Mouse (Mus musculus) lung, postnatal 0 days (tissue): ENCODE measurements around the gene Cnot3. TPM values are rescaled to one million over a fixed set of nuclear protein-coding genes. Genes with fewer than 3 reads are reported as not detected.
A peak's percentile ranks its signal among the peaks of the same experiment; 100 is the strongest.
"Not testable (repeated sequence)": the region's sequence is repeated elsewhere in the genome, so short reads cannot be mapped to it uniquely, and the experiment has no call there.

Source experiments
- ATAC-seq: fragments of 200-750 bp; cut with Nextera tagmentation; 2 replicates; pipeline ENCODE4 v1.8.0; 2017; ENCODE audit warnings: moderate library complexity
- DNase-seq: peaks from one replicate; pipeline ENCODE4 v3.0.0-alpha.2; 2016; ENCODE audit warnings: low spot score
- H3K27ac ChIP-seq: fragments of 300-500 bp; sonication (generic); 2 replicates; pipeline ENCODE4 v1.5.1; 2014; ENCODE audit warnings: antibody characterized with exemption, mild to moderate bottlenecking, low read length, mixed read lengths
- H3K27me3 ChIP-seq: fragments of 300-500 bp; sonication (generic); replicated peaks from 2 replicates; pipeline ENCODE4 v1.6.1; 2014; ENCODE audit warnings: low read length, mixed read lengths; ENCODE audit not compliant: insufficient read depth
- H3K36me3 ChIP-seq: fragments of 300-500 bp; sonication (generic); 2 replicates; pipeline ENCODE4 v1.6.1; 2014; ENCODE audit warnings: low read length, mixed read lengths; ENCODE audit not compliant: insufficient read depth
- H3K4me1 ChIP-seq: fragments of 300-500 bp; sonication (generic); 2 replicates; pipeline ENCODE4 v1.6.1; 2014; ENCODE audit warnings: antibody characterized with exemption, low read depth, low read length, mixed read lengths; ENCODE audit not compliant: insufficient read depth
- H3K4me2 ChIP-seq: fragments of 300-500 bp; sonication (generic); replicated peaks from 2 replicates; pipeline ENCODE4 v1.6.1; 2014; ENCODE audit warnings: low read depth, mild to moderate bottlenecking, low read length, moderate library complexity, mixed read lengths
- H3K4me3 ChIP-seq: fragments of 300-500 bp; sonication (generic); 2 replicates; pipeline ENCODE4 v1.5.1; 2014; ENCODE audit warnings: low read depth, low read length
- H3K9ac ChIP-seq: fragments of 300-500 bp; sonication (generic); replicated peaks from 2 replicates; pipeline ENCODE4 v1.6.1; 2014; ENCODE audit warnings: low read depth, mild to moderate bottlenecking
- H3K9me3 ChIP-seq: fragments of 300-500 bp; sonication (generic); 2 replicates; pipeline ENCODE4 v1.6.1; 2016; ENCODE audit warnings: low read length, mixed read lengths
- CTCF ChIP-seq: IDR thresholded peaks from 2 replicates; pipeline ENCODE4 v1.5.1; 2016; ENCODE audit warnings: antibody characterized with exemption, mild to moderate bottlenecking
- EP300 ChIP-seq: IDR thresholded peaks from 2 replicates; pipeline ENCODE4 v1.6.1; 2016; ENCODE audit warnings: antibody characterized with exemption, mild to moderate bottlenecking, control low read depth
- WGBS: fragments of 180-500 bp; shearing (Covaris S2); extraction: QIAGEN DNeasy Blood & Tissue Kit; methylation state at CpG from one replicate; pipeline ENCODE4 v1.1.7; 2014; 5-methylcytosine and 5-hydroxymethylcytosine counted together
- microRNA-seq: library from miRNA; unstranded; fragments of <30 nt; microRNA quantifications from one replicate; pipeline ENCODE4, GENCODE M21; 2016
- polyA plus RNA-seq: library from polyadenylated mRNA; unstranded; fragments of >200 nt; fragmentation: Nextera tagmentation; extraction: Ambion mirVana; gene quantifications from 2 replicates; pipeline ENCODE4 v1.2.1, GENCODE M21; 2015

Gene Cnot3
- polyA plus RNA-seq, 1 experiment from 2014 or later, result 23.9 TPM

DNA sequence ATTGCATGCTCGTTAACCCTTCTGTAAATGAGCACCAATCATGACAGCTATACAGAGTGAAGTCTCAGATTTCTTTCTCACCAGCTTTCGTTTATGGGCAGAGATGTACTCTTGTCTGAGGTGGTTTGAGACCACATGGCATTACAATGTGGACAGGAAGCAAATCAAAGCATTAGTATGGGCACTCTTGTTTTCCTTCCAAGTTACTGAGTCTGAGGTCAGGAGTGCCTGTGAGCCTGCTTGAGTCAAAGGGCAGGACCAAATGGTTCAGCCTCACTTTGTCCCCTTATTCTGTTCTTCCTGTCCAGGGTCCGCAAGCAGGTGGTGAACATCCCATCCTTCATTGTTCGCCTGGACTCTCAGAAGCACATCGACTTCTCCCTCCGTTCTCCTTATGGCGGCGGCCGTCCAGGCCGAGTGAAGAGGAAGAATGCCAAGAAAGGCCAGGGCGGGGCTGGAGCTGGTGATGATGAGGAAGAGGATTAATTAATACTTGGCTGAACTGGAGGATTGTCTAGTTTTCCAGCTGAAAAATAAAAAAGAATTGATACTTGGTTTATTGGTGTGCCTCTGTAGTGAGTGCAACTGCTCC is 61.4 kb downstream of the Cnot3 start:
- TF ChIP-seq EP300 (no peak), CTCF (no peak)
- DNase-seq (no peak), ATAC-seq (no peak)
- H3K9me3 ChIP-seq, result no peaks in the 10 kb centered on the region
- H3K36me3 ChIP-seq, result peaks cover 9% of the 10 kb centered on the region; the same call in 1 of the 2 replicates
- H3K4me2 ChIP-seq, result peak overlapping the region; percentile 88; the same call in 1 of the 2 replicates
- H3K27me3 ChIP-seq, result no peaks in the 10 kb centered on the region
- H3K27ac ChIP-seq, result no peak overlapping the region
- no peak overlapping the region for H3K9ac ChIP-seq
- 40% methylated on average over 11 of the region's 11 CpGs for WGBS
- peaks cover 13% of the 10 kb centered on the region; the same call in 1 of the 2 replicates for H3K4me1 ChIP-seq
- H3K4me3 ChIP-seq, result 0 out of 2 replicates have a peak overlapping the region, but pooled peaks have one; percentile 8

DNA sequence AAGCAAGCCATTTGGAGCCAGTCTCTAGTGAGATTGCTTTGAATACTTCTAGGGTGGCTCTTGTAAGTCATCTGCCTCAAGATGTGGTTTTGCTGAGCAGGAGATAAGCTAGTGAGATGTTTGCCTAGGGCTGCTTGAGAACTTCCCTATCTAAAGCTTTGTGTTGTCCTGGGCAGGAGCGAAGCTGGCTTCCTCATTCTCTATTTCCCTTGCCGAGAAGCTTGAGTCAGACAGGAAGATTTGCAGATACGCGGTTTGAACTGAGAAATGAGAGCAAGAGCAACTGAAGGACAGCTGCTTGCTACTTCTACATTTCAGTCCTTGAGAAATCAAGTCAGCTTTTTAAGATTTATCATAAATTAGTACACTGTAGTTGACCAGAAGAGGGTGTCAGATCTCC is 62.0 kb downstream of the Cnot3 start:
- H3K4me2 ChIP-seq, result no peak overlapping the region

DNA sequence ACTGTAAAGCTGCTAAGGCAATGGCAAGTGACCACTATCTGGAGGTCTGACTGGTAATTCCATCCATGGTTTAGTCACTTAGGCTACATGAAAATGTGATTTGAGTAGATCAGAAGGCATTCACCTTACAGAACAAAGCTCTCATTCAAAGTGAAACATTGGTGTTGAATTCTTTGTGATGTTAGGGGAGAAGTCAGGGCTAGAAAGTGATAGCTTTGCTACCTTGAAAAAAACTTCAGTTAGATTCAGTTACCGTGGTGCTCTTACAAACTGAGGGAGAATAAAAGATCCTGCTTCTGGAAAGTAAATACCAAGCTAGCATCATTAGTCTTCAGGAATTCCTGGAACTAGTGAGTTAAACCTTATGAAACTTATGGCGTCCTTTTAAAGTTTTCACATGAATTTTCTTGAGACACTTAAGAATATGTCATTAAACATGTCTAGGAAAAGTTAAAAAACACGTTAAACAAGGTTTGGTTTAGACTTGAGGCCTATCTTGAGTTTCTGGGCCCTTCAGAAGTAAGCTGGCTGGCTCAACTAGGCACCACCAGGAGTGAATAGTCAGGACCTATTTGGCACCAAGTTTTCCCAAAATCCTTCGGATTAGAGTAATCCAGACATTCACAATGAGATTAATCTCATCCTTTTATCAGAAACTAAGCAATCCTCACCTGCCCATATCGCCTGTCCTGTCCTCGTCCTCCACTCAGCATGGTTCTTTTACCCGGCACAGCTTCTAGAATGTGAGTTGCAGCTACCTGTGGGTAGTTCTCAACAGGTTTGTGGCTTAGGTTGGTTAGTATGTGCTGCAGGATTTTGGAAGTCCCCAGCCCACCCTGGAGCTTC is 62.7 kb downstream of the Cnot3 start:
- H3K27ac ChIP-seq, result no peak overlapping the region
- ATAC-seq, result no peak
- peaks cover 13% of the 10 kb centered on the region; the same call in 1 of the 2 replicates for H3K4me1 ChIP-seq
- TF ChIP-seq EP300 (no peak), CTCF (no peak)
- no peak overlapping the region for H3K4me2 ChIP-seq
- H3K9ac ChIP-seq, result no peak overlapping the region
- H3K4me3 ChIP-seq, result no peak overlapping the region
- H3K36me3 ChIP-seq, result peaks cover 9% of the 10 kb centered on the region; the same call in 1 of the 2 replicates
- H3K27me3 ChIP-seq, result no peaks in the 10 kb centered on the region
- 44% methylated on average over 7 of the region's 7 CpGs for WGBS
- DNase-seq, result no peak
- H3K9me3 ChIP-seq, result no peaks in the 10 kb centered on the region

More for the DNA sequence above, 62.0 kb downstream of the Cnot3 start:
- H3K9me3 ChIP-seq, result no peaks in the 10 kb centered on the region
- DNase-seq (peak; percentile 69), ATAC-seq (no peak)
- H3K4me3 ChIP-seq, result no peak overlapping the region
- WGBS, result 36% methylated on average over 4 of the region's 4 CpGs
- no peak overlapping the region for H3K27ac ChIP-seq
- H3K27me3 ChIP-seq, result no peaks in the 10 kb centered on the region
- no peak for TF ChIP-seq EP300
- no peak for TF ChIP-seq CTCF
- peaks cover 13% of the 10 kb centered on the region; the same call in 1 of the 2 replicates for H3K4me1 ChIP-seq
- H3K36me3 ChIP-seq, result peaks cover 9% of the 10 kb centered on the region; the same call in 1 of the 2 replicates
- H3K9ac ChIP-seq, result no peak overlapping the region

DNA sequence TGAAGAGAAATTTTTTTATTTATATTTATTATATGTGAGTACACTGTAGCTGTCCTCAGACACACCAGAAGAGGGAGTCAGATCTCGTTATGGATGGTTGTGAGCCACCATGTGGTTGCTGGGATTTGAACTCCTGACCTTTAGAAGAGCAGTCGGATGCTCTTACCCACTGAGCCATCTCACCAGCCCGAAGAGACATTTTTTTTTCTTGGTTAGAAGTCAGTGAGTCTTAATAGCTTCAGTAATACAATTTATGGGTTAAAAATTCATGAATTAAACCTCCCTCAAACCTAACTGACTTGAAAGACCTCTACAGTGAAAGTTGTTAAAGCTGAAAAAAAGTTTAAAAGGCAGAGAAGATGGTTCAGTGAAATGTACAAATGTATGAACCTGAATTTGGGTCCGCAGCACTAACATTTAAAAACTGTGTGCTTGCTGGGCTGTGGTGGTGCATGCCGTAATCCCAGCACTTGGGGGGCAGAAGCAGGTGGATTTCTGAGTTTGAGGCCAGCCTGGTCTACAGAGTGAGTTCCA is 63.4 kb downstream of the Cnot3 start:
- not testable (repeated sequence) for H3K9me3 ChIP-seq, DNase-seq, H3K27me3 ChIP-seq, H3K4me3 ChIP-seq, ATAC-seq, H3K4me2 ChIP-seq, H3K36me3 ChIP-seq, H3K27ac ChIP-seq, H3K9ac ChIP-seq
- H3K4me1 ChIP-seq, result peaks cover 11% of the 10 kb centered on the region; the same call in 1 of the 2 replicates
- WGBS, result 35% methylated on average over 5 of the region's 5 CpGs

DNA sequence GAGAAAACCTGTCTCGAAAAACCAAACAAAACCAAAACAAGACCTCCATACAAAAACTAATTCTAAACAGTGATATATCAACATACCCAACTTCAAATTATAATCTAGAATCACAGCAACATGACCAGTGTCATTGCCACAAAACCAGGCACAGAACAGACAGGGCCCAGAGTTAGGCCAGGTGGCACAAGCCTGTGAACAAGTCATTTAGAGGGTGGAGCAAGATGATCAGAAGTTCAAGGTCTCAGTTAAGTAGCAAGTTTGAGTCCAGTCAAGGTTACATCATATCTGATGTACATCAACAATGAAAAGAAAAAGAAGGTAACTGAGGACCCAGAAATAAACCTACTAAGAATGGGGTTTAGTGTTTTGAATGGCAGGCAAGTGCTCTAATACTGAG is 63.9 kb downstream of the Cnot3 start:
- H3K4me1 ChIP-seq, result peaks cover 10% of the 10 kb centered on the region; the same call in 1 of the 2 replicates
- DNase-seq (no peak), ATAC-seq (no peak)
- H3K27ac ChIP-seq, result no peak overlapping the region
- no peak for TF ChIP-seq EP300
- no peak for TF ChIP-seq CTCF
- no peak overlapping the region for H3K4me3 ChIP-seq
- no peaks in the 10 kb centered on the region for H3K9me3 ChIP-seq
- no peak overlapping the region for H3K9ac ChIP-seq
- no peak overlapping the region for H3K4me2 ChIP-seq
- H3K36me3 ChIP-seq, result peaks cover 9% of the 10 kb centered on the region; the same call in 1 of the 2 replicates
- no peaks in the 10 kb centered on the region for H3K27me3 ChIP-seq
- WGBS, result 53% methylated on average over 1 of the region's 1 CpGs

Small RNA genes within 50 kb of the gene (microRNA-seq; reads per million reads assigned to microRNA genes)
- 1.5 reads per million for gene Mir3572

Other genes with a start within 250 kb of the Cnot3 start
- not detected in 2 replicates for gene Cacng6, start 221.1 kb upstream of the Cnot3 start, polyA plus RNA-seq
- gene Tarm1, start 142.6 kb upstream of the Cnot3 start, polyA plus RNA-seq, result 0.10 and 0.36 TPM in 2 replicates
- 0.11 and 0.14 TPM in 2 replicates for gene Oscar, start 29.1 kb upstream of the Cnot3 start, polyA plus RNA-seq
- 443 and 505 TPM in 2 replicates for gene Ndufa3, start 27.9 kb upstream of the Cnot3 start, polyA plus RNA-seq
- gene Tfpt, start 15.3 kb upstream of the Cnot3 start, polyA plus RNA-seq, result 16.3 and 16.7 TPM in 2 replicates
- 36.6 and 39.0 TPM in 2 replicates for gene Prpf31, start 15.3 kb upstream of the Cnot3 start, polyA plus RNA-seq
- 16.0 and 16.4 TPM in 2 replicates for gene Leng1, start 20.6 kb downstream of the Cnot3 start, polyA plus RNA-seq
- 60.3 and 69.0 TPM in 2 replicates for gene Tmc4, start 32.3 kb downstream of the Cnot3 start, polyA plus RNA-seq
- gene Tsen34, start 47.6 kb downstream of the Cnot3 start, polyA plus RNA-seq, result 155 and 158 TPM in 2 replicates
- 39.1 and 43.8 TPM in 2 replicates for gene Mboat7, start 48.3 kb downstream of the Cnot3 start, polyA plus RNA-seq
- 1,058 and 1,064 TPM in 2 replicates for gene Rps9, start 58.7 kb downstream of the Cnot3 start, polyA plus RNA-seq
- gene Pirb, start 75.1 kb downstream of the Cnot3 start, polyA plus RNA-seq, result 4.7 and 5.3 TPM in 2 replicates
- 0.25 and 0.41 TPM in 2 replicates for gene Gm15448, start 180.4 kb downstream of the Cnot3 start, polyA plus RNA-seq
- 2.2 and 2.4 TPM in 2 replicates for gene Pira2, start 199.8 kb downstream of the Cnot3 start, polyA plus RNA-seq